Mouse (Mus musculus) gastrocnemius, postnatal 25 days (tissue): ENCODE data around the gene Slc2a5. TPM values are rescaled to one million over a fixed set of nuclear protein-coding genes. Genes with fewer than 3 reads are reported as not detected.

Source experiments
- total RNA-seq, 2 experiments: library from RNA; stranded (reverse); gene quantifications; 1 replicate in 1 of 2; 2 replicates in 1 of 2; pipeline ENCODE4 v1.2.3; 2021

The Slc2a5 gene
- total RNA-seq, 2 experiments from 2014 or later = 0.54 TPM; not detected in 1

Other genes with a start within 250 kb of the Slc2a5 start
- gene Spsb1, start 164.2 kb upstream of the Slc2a5 start, total RNA-seq = 1 to 10 TPM; 5.2 to 8.2 TPM
- 10 to 100 TPM; 43.2 to 49.2 TPM for gene H6pd, start 110.3 kb upstream of the Slc2a5 start, total RNA-seq
- gene Gpr157, start 31.9 kb upstream of the Slc2a5 start, total RNA-seq = 10 to 100 TPM; 22.8 to 35.7 TPM
- not detected for gene Slc2a7, start 29.7 kb downstream of the Slc2a5 start, total RNA-seq
- not detected for gene Car6, start 82.0 kb downstream of the Slc2a5 start, total RNA-seq
- gene Eno1, start 117.4 kb downstream of the Slc2a5 start, total RNA-seq = 100 to 1,000 TPM; 112 to 141 TPM
- 10 to 100 TPM; 51.0 to 56.4 TPM for gene Rere, start 162.4 kb downstream of the Slc2a5 start, total RNA-seq